Mouse (Mus musculus): Measurements from ENCODE around the gene Ndst4.

Ndst4 gene

DNA sequence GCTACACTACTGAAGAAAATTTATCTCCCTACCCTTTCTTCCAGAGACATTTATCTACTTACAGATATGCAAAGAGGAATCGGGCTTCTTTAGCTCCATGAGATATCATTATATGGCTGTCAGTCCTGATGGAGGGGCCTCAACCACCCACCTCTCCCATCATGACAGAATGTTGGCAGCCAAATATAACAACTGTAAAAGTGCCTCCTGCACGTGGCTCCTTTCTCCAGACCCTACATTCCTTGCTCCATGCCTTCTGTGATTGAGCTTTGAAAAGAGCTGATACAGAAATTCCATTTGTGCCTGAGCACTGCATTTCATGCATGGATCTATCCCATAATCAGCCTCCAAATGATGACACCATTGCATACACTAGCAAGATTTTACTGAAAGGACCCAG is 331.1 kb downstream of the Ndst4 start:
- DNase-seq (ENCODE audit: low spot score), result no peak

DNA sequence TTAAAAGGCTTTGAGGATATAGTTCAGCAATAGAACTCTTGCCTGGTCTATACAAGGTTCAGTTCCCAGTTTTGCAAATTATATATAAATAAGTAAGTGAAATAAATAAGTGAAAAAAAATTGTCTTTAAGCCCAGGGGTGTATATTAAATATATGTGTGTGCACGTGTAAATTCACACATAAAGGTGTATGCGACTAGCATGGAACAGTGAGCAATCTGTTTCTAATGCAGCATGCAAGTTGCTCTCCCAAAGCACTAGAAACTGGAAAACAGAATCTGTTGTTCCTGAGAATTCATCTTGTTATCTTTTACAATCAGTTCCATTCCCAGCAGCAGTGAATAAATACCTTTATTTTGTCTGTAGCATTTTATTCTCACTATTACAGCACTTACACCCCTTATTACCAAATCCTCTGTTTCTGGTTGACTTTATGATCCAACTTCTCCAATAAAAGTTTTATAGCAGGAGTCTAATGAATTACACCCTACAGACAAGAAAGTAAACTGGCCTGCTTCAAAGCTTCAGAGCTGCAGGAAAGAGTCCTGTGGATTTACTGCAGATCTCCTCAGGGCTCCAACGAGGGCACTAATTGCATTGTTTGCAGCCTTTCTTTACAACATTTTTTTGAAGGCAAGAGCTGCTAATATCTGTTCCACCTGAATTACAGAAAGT is 340.7 kb downstream of the Ndst4 start:
- no peak for DNase-seq (ENCODE audit: low spot score)

DNA sequence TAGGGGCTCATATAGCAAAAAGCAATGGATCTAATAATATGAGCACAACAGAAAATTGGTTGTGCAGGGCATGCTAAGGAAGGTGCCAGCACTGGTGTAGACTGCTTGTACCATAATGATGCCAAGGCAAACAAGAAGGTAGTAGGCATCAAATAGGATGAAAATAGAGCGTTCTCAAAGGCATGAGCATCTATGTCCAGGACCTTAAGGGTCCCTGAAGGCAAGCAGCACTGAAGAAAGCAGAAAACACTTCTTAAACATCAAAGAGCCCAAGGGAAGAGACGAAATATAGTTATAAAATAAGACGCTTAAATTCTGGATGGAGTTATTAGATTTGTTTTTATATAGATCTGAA is 341.2 kb downstream of the Ndst4 start:
- DNase-seq (ENCODE audit: low spot score), result no peak

DNA sequence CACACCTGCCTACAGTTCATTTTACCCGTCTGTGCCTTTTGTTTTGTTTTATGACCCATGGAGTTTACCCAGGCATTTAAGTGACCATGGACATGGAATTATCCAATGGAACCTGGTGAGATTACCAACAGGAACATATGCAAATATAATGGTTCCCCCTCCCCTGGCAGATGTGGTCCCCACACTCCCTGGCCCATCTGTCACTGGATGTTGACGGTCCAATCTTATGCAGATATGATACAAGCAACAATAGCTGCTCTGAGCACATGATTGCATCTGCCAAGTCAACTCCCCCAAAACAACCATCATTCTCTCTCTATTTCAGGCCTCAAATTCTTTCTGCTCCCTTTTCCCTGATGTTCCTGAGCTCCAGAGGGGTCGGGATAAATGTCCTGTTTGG is 342.5 kb downstream of the Ndst4 start:
- DNase-seq (ENCODE audit: low spot score), result no peak

DNA sequence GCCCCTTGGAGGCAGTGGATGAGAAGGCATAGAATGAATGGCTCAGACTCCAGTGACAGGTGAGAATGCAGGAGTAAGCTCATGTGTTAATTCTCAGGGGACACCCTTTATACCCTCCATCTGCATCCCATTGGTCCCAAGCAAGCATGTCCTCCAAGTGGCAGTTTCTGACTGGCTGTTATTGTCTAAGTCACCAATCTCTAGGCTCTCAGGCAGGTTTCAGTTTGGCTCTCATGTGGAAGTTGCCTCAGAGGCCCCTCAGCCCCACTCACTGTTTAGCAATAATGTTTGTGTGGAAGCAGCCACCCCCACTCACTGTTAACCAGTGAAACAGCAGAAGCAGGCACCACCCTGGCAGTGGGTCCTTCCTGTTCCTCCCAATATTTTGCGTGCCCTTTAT is 353.0 kb downstream of the Ndst4 start:
- no peak for DNase-seq (ENCODE audit: low spot score)

DNA sequence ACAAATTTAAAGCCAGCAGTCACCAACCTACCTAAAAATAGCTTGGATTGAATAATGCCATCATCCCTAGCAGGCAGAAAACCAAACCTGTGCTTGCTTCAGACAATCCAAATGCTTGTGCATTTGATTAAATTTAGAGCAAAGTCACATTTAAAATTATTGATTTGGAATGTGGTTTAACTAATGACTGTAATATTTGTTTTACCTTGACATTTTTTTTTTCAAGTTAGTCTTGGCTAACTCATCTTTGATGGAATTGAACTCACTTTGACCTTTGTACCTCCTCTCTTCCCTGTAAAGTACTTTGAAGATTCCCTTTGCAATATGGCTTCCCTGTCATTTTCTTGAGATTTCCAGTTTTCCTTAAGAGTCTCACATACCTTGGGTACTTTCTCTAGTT is 356.8 kb downstream of the Ndst4 start:
- DNase-seq (ENCODE audit: low spot score), result no peak

All from lung, postnatal 25 days (tissue).